Mouse (Mus musculus) cerebellum, postnatal 4 days (tissue): ENCODE data around the gene Olfr630.
"Not testable (repeated sequence)": the region's sequence is repeated elsewhere in the genome, so short reads cannot be mapped to it uniquely, and the experiment has no call there.

Experiments
- DNase-seq, 2 experiments: peaks; one replicate each; pipeline ENCODE4 v3.0.0; 2022; ENCODE audit warnings: low spot score in 2 of 2, mixed read lengths in 1 of 2

The Olfr630 gene

DNA sequence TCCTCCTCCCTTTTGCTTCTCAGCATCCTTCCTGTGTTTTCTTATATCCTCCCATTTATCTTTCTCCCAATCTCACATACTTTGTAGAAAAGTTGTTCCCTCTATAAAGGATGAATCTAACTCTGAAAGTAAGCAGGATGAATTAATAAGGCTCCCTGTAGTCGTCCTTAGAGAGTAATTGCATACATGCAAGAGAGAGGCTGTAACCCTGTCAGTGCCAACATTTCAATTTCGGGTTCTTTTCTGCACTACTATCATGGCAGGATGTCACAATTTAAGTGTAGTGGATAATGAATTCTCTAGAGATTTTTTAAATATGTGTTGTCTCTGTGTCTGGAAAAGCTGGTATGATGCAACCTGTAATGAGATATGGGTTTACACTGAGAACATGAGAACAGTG is at the start of gene Olfr630:
Gene Olfr630 (minus strand): TSS at position 101 of the 400 bp plus-strand sequence.
- no peak for DNase-seq

GRCm38 (mm10) chr7:103806856-103807255 is 49.7 kb upstream of the Olfr630 start:
- peak in 1 of 2 experiments; percentile 1 for DNase-seq

- no peak for DNase-seq
Measured at GRCm38 (mm10) chr7:103792669-103793388, 35.7 kb upstream of the Olfr630 start.

GRCm38 (mm10) chr7:103791721-103792120 is 34.6 kb upstream of the Olfr630 start, which contains the start of gene Olfr67:
Gene Olfr67, minus strand, starts transcription at chr7:103791821.
- DNase-seq = no peak

- no peak for DNase-seq
Measured at GRCm38 (mm10) chr7:103779598-103779997, 22.5 kb upstream of the Olfr630 start, which contains the start of gene Olfr68. Gene Olfr68, minus strand, starts transcription at chr7:103779698.

GRCm38 (mm10) chr7:103777652-103778051 is 20.5 kb upstream of the Olfr630 start:
- DNase-seq = not testable (repeated sequence)

- DNase-seq = no peak
Measured at GRCm38 (mm10) chr7:103771494-103771893, 14.4 kb upstream of the Olfr630 start, which contains the start of gene Olfr69. Gene Olfr69, minus strand, starts transcription at chr7:103771594.

GRCm38 (mm10) chr7:103767687-103768086 is 10.6 kb upstream of the Olfr630 start:
- not testable (repeated sequence) for DNase-seq

DNA sequence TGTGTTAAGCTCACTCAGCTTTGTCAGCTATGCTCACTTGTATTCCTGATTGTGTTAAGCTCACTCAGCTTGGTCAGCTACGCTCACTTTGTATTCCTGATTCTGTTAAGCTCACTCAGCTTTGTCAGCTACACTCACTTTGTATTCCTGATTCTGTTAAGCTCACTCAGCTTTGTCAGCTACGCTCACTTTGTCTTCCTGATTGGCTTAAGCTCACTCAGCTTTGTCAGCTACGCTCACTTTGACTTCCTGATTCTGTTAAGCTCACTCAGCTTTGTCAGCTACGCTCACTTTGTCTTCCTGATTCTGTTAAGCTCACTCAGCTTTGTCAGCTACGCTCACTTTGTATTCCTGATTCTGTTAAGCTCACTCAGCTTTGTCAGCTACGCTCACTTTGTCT is 5.1 kb upstream of the Olfr630 start:
- DNase-seq = not testable (repeated sequence)

GRCm38 (mm10) chr7:103744843-103745242 is 12.3 kb downstream of the Olfr630 start, which contains the start of gene Olfr629:
Gene Olfr629, minus strand, starts transcription at chr7:103744943.
- no peak for DNase-seq

- no peak for DNase-seq
Measured at GRCm38 (mm10) chr7:103730074-103730473, 27.1 kb downstream of the Olfr630 start, which contains the start of gene Olfr628. Gene Olfr628, plus strand, starts transcription at chr7:103730374.

DNA sequence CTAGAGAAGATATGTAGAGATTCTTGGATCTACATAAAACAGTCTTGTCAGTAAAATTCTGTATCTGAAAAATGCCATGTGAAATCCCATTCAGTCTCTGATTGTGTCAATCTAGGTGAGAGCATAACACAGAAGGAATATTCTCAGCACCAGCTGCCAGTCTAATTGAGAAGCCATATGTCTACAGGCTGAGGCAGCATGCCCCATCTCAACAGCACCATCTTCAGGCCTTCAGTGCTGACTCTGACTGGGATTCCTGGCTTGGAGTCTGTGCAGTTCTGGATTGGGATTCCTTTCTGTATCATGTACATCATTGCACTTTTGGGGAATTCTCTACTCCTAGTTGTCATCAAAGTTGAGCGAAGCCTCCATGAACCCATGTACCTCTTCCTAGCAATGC is 40.7 kb downstream of the Olfr630 start:
- not testable (repeated sequence) for DNase-seq

DNA sequence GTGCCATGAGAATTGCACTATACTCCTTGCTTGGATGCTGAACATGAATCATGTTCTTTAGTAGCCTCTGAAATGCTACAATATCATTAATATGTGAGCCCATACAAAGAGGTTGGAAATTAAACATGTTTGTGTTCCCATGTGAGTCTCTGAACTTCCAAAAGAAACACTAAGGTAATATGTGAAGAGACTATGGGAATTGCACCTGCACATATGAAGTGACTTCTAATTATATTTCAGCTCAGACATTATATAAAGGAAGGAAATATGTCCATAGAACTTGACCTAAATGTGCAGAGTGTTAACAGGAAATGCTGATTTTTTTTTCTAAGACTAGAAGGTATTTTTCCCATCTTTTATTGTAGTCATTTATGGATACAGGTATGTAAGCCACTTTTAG is 42.8 kb downstream of the Olfr630 start, which contains the start of gene Olfr243:
Gene Olfr243 (plus strand): TSS at position 301 of the 400 bp plus-strand sequence.
- DNase-seq = no peak

GRCm38 (mm10) chr7:103712024-103712423 is 45.1 kb downstream of the Olfr630 start:
- no peak for DNase-seq
